Mouse (Mus musculus) urinary bladder, postnatal 4 days (tissue): ENCODE results near the gene Ethe1.
"Not testable (repeated sequence)": the region's sequence is repeated elsewhere in the genome, so short reads cannot be mapped to it uniquely, and the experiment has no call there.

ENCODE experiments used
- DNase-seq, 2 experiments: peaks; one replicate each; pipeline ENCODE4 v3.0.0; 2021 to 2022; ENCODE audit warnings: low spot score in 2 of 2

Ethe1 gene

DNA sequence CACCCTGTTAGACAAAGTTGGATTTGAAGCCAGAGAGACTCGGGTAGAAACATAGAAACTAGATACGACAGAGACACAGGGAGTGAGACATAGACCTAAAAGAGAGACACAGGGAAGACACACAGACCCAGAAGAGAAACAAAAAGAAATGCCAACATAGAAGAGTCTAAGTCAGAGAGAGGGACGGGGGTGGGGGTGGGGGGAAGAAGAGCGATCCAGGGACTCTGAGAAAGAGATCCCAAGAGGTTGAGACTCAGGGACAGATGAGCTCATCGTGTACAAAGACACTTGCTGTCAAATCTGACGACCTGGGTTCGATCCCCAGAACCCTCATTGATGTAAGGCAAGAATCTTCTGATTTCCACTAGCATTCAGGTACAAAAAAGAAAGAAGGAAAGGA, 24.4 kb downstream of the Ethe1 start:
- no peak for DNase-seq

DNA sequence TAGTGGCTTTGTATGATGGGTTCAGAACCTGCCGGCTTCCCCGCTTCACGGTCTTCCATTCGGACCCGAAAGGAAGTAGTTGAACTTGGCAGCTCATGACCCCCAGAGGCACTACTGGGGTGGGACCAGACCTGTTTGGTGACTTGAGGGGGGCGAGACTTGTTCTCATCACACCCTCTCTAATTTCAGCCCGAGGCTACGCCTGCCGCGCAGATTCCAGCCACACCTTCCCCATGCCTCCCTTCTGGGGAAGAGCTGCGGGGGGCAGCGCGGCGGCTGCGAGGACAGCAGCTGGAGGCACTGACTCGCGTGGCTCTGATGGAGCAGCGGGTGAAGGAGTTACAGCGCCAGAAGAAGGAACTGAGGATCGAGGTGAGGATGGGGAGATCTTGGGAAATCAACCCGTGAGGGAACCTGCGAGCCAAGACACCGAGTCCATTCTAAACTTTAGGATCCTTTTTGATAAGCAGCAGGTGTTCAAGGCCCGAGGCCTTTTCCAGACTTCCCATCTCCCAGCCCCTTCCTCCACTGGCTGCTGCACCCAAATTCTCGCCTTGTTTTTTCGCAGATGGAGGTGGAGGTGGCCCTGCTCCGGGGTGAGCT, 25.1 kb downstream of the Ethe1 start:
- DNase-seq = no peak

DNA sequence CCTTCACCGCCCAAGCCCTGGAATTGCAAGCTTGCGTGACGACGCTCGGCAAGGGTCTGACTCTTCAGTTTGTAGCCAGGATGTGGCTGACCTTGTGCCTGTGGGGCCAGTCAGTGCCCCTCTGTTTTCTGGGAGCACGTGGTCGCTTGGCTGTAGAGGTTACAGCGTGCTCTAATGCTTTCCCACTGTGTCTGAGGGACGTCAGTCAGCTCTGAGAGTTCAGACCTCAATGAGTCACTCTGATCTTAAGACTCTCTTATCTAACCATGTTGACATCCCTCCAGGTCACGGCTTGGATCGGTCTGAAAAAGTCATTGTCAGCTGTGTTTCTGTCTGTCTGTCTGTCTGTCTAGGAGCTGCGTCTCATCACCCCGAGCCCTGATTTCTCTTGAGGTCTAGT, 27.5 kb downstream of the Ethe1 start:
- DNase-seq = no peak

DNA sequence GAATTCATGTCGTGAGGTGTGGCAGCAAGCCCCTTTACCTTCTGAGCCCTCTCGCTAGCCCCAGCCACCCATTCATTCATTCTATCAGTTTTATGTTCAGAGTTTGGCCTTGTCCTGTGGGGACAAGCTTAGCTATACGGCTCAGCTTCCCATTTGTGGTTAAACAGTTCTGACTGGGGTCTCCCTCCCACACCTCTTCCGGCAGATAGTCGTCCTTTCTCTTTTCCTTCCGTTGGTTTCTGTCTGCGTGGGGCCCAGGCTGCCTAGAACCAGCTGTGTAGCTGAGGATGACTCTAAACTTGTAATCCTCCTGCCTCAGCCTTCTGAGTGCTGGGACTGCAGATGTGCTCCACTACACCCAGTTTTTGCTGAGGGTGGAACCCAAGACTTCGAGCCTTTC, 30.4 kb downstream of the Ethe1 start:
- DNase-seq = no peak

DNA sequence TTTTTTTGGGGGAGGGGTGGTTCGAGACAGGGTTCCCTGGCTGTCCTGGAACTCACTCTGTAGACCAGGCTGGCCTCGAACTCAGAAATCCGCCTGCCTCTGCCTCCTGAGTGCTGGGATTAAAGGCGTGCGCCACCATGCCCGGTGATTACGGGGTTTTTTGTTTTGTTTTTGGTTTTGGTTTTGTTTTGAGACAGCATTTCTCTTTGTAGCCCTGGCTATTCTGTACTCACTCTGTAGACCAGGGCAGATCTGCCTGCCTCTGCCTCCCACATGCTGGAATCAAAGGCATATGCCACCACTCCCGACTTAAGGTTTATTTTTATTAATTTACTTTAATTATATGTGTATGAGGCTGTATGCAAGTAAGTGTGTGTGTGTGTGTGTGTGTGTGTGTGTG, 31.0 kb downstream of the Ethe1 start:
- not testable (repeated sequence) for DNase-seq

DNA sequence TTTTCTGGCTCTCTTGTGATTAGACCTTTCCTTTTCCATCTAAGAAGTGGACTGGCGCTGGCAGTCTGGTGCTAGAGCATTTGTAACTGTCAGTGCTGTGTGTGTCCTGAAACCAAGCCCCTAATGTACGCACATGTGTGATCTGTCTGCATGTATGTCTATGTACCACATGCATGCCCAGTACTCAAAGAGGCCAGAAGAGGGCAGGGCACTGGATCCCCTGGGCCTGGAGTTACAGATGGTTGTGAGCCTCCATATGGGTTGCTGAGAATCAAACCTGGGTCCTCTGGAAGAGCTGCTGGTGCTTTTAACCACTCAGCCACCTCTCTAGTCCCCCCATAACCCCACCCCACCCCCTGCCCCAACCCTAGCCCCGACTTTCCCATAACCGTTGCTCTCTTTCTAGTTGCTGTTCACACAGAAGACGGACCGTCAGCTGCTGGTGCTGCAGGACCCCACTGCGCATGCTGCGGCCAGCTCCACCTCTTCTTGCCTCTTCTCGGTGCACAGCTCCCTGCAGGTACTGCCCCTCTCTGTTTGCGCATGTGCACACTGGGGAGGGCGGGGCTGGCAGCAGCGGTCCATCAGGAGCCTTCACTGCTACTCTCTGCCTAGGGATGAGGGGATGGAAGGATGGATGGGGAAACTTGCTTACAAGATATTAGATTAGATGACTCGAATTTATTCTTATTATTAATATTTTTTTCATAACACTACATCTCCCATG, 32.5 kb downstream of the Ethe1 start:
- DNase-seq = no peak

DNA sequence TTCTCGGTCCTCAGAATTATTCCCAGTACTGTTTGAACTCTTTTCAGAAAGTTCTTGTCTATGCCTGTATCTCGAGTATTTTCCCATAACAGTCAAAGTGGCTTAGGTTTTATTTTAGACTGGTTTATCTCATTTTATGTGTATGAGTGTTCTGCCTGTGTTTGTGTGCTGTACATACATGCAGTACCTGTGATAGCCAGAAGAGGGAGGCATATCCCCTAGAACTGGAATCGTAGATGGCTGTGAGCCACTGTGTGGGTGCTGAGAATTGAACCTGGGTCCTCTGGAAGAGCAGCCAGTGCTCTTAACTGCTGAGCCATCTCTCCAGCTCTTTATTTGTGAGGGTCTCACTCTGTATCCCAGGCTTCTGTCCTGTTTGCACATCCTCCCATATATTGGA, 33.9 kb downstream of the Ethe1 start:
- DNase-seq = no peak

DNA sequence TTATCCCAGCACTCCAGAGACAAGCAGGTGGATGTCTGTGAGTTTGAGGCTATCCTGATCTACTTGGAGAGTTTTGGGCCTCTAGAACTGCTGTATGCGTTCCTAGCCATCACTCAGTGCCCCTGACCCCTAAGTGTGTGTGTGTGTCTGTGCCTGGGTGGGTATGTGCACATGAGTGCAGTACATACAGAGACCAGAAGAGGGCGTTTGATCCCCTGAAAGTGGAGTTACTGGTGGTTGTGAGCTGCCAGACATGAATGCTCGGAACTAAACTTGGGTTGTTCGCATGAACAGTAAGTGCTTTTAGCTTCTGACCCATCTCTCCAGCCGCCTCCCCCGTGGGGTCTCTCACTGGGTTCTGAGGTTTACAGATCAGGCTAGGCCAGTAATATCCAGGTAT, 35.6 kb downstream of the Ethe1 start:
- DNase-seq = no peak

DNA sequence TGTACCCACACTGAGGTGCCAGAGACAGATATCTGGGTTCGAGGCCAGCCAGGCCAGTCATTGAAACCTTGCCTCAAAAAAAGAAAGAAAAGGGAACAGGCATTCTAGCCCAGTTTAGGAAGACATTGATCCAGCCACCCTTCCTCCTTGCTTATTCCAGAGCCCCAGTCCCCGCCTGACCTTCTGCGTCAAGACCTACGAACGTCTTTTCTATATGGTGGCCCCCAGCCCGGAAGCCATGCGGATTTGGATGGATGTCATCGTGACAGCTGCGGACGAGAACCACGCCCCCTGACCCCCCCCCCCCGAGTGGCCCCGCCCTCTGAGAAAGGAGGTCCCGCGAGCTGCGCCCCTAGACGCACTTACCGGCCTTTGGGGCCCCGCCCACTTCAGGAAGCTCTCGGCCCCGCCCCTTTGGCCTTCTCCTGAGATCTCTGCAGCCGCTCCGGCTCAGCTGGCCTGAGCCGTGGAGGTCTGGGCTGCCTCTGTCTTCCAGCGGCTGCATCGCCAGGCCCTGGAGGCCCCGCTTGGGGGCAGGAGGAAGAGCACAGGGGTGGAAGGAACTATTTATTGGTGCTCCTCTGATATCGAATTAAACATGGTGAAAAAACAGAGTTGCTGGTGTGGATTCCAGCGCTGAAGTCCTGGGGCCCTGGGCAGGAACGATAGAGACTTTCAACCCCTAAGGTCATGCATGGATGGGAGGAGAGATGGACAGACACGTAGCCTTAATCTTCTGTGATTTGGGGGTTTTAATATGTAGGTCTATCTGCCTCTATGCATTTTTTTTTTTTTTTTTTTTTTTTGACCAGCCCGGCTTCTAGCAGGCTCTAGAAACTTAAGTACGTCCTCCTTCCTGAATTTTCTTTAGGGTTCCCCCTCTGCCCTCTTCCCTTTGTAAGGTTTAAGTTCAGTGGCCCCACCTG, 41.6 kb downstream of the Ethe1 start:
- DNase-seq = peak; percentile 79 to 86

DNA sequence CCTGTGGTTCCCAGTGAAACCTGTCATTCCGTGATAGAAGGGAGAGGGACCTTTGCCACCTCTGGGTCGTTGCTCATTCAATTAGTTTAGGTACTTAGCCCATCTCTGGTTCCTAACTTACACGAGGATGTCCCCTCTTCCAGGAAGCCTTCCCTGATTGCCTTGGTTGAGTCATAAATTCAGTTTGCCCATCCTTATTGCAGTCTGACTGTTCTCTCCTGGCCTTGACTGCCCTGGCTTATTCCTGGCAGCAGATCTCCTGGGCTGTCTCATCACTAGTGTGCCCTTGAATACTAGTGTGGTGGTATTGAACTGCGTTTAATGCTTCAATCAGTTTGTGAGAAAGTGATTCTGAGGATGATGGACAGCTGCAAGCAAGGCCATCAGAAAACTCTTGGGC, 42.3 kb downstream of the Ethe1 start:
- DNase-seq = no peak

DNA sequence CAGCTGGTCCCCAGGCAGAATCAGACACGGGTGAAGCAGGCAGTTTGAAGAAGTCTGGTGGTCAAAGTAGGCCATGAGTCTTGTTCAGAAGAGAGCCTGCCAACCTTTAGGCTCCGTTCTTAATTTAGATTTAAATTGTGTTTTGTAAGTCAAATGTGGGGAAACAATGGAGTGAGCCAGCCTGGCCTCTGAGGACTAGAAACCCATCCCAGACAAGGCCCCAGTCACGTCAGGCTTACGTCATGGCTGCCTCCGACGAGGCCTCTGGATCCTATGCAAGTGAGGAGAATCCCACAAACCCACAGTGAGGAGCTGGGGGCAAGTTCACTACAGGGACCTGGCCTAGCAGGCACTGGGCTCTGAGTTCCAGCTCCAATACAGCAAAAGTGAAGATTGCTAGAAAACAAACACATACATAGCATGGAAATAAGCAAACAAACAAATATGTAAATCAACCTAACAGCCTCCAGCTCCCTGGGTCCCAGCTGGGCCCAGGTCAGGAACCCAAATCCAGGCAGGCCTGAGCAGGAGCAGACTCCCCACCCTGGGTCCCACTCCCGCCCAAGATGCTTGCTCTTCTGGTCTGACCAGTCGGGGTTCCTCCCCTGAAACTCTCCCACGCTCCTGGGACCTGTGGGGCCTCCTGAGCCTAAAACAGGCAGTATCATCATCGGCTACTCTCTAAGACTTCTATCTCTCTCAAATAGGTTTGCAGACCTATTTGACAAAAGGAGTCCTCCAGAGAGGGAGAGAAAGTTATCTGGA, 43.0 kb downstream of the Ethe1 start:
- no peak for DNase-seq

DNA sequence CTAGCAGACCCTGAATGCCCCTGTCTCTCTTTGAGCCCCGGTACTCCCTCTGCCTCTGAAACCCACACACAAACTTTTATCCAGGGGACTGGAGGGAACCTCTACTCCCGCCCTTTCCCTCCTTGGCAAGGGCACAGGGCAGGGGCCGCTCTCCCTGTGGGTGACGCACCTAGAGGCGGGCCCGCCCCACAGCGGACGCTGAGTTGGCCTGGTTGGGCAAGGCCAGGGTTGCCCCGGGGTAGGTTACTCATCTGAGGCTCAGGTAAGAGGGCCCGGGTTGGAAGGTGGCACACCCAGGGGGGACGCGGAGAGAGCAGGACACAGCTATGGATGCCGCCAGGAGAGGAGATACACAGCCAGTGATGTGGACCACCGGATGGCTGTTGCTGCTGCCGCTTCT, 48.9 kb downstream of the Ethe1 start, which contains the start of gene Lypd3:
Lypd3 (plus strand) TSS at position 287 of the 400 bp plus-strand sequence.
- DNase-seq = no peak

DNA sequence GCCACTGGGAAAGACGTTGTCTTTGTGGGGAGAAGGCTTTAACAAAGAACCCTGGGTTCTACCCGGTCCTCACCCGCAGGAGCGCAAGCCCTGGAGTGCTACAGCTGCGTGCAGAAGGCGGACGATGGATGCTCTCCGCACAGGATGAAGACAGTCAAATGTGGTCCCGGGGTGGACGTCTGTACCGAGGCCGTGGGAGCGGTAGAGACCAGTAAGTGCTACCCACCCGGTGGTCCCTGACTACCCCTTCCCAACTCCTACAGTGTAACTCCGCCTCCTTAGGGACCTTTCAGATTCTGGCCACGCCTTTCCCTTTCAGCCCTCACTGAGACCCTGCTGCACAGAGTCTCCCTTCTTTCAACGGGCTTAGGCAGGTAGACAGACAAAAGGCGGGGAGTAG, 49.7 kb downstream of the Ethe1 start:
- peak in 1 of 2 experiments; percentile 58 for DNase-seq

DNA sequence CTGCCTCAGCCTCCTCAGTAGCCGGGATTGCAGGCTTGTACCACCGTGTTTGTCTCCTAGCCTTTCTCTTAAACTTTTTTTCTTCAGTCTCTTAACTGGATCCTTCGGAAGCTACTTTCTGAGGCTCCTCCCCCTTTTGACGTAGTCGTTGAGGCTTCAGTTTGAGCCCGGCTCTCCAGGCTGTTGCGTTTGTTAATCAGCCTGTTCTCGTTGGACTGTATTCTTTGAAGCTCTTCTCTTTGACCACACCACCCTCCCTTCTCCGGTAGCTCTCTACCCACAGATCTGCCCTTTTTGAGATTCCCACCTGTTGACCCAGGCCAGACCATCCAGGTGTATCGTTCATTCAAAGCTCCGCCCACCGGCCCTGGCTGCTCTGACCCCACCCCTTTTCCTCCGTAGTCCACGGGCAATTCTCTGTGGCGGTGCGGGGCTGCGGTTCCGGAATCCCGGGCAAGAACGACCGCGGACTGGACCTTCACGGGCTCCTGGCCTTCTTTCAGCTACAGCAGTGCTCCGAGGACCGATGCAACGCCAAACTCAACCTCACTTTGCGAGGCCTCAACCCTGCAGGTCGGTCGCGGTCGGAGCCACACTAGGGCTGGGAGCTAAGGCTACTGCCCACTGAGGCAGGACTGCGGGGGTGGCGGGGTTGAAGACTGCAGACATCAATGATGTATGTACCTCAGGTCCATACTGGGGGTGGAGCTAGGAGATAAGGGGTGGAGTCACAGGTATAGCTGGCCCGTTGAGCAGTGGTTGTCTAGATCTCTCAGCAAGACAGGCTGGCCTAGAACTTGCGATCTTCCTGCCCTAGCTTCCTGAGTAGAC, 50.9 kb downstream of the Ethe1 start:
- DNase-seq = no peak

DNA sequence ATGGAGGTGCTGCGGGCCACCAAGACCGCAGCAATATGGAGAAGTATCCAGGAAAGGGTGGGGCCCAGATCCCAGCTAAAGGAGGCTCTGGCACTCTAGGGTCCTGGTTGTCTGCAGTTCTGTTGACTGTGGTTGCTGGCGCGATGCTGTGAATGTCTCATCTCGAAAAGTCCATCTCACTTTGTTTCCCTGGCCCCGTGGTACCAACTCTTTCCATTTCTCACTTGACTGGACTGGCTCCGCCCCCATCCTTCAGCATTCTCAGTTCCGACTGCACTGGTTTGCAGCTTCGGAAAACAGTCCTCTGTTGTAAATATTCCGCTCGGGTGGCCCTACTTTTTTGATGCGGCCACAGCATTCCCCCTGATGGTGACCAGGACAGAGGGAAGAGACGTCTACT, 53.1 kb downstream of the Ethe1 start:
- no peak for DNase-seq

DNA sequence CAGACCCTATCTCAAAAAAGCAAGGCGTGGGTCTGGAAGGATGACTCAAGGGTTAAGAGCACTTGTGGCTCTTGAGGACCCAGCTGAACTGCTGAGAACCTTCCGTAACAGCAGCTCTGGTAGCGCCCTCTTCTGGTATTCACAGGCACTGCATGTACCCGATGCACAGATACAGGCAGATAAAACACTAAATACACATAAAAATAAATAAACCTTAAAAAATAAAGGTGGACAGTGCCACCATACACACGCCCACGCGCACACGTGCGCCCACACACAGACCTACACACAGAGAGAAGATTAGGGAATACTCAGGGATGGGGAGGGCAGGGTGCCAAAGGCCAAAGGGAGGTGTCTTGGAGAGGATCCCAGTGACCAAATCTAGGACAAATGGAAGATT, 55.1 kb downstream of the Ethe1 start:
- DNase-seq = no peak

DNA sequence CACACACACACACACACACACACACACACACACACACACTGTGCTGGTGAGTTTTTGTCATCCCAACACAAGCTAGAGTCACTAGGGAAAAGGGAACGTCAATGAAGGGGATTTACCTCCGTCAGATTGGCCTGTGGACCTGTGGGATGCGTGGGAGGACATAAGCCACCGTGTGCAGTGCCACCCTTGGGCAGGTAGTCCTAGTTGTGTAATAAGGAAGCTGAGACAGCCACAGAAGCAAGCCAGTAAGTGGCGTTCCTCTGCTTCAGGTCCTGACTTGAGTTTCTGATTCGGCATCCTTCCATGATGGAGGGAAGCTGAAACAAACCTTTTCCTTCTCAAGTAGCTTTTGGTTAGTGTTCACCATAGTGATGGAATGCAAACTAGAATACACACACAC, 57.1 kb downstream of the Ethe1 start:
- DNase-seq = no peak

DNA sequence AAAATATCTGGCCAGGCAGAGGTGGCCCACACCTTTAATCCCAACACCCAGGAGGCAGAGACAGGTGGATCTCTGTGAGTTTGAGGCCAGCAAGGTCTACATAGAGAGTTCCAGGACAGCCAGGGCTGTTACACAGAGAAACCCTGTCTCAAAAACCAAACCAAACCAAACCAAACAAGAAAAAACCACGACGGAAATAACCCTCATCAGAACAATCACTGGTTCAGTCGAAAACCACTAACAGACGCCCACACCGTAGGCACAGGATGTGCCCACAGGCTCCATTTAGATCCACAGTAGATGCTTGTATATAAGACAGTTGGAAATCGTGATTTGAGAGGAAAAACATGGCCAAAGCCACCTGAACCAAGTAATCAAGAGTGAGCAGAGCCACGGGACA, 57.7 kb downstream of the Ethe1 start:
- no peak for DNase-seq

DNA sequence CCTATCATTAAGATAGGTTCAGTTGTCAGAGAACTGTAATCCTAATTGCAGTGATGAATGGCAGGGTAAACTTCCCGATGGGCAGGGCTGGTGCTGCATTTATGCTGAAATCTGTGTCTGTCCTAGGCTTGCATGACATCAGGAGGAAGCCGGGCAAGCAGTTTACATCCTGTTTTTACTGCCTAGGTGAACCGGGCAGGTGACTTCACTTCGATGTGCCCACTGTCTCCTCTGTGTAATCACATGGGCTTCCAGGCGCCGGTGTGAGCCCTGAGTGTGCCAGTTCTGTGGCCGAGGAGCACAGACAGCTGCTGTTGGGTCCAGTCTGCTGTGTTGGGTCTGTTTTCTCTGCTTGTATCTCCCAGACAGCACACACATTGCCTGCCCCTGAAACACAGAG, 59.1 kb downstream of the Ethe1 start:
- DNase-seq = no peak

DNA sequence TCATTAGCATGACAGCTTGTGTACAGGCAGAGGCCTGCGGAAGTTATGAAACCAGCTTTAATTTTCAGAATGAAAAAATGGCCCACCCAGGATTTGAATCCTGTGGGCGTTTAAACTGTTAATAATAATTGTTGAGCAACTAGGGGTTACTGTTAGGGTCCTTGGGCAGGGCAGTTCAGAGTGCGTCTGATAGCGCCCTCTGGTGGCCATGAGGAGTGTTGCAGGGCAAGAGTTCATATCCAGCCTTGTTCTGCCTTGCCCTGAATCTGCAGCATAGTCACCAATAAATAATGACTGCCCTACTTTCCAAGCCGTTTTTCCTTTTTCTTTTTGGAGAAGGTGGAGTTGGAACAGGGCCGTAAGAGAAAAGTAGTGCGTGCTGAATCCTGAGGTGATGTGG, 66.3 kb downstream of the Ethe1 start:
- peak in 1 of 2 experiments; percentile 36 for DNase-seq
